In genomic region chr12:109401696-109402095, GRCm38 (mm10) we compare ENCODE assay signal across 11 mouse cellular contexts. TPM values are rescaled to one million over a fixed set of nuclear protein-coding genes. Genes with fewer than 3 reads are reported as not detected.
DNase-seq lines count a peak whose midpoint lies in the region; ATAC-seq and TF ChIP-seq lines count a peak whose summit lies in the region.
"Had no signal": no experiment of that assay in that cellular context is flagged by ENCODE, and none has a peak within 500 bp of the region (broad histone marks: within the 10 kb centered on the region; RNA-seq: fewer than 3 reads in every experiment).

No protein-coding gene starts in this region.

- peak; percentile 80 for DNase-seq in heart, adult 11 months
- no peak for DNase-seq in heart, postnatal 10 days
- no peak for DNase-seq in kidney, postnatal 10 days
- DNase-seq in forebrain, postnatal 0 days = no peak
- no peak for DNase-seq in embryo, embryonic 10 days (ENCODE audit: low spot score)
- DNase-seq: cerebellum, adult 11-12 months had no signal

- H3K4me2 ChIP-seq in kidney, embryonic 15.5 days = no peak overlapping the region
- no peak overlapping the region for H3K4me2 ChIP-seq in embryonic facial prominence, embryonic 13.5 days
- H3K4me2 ChIP-seq in liver, embryonic 12.5 days = 0 out of 2 replicates have a peak overlapping the region, but pooled peaks have one; percentile 5
- no peak overlapping the region for H3K4me2 ChIP-seq in forebrain, postnatal 0 days (ENCODE audit: low read depth)

- ATAC-seq in kidney, embryonic 15.5 days (replicated peaks; ENCODE audit: low FRiP score) = no peak
- ATAC-seq in embryonic facial prominence, embryonic 13.5 days (ENCODE audit: insufficient number of reproducible peaks, insufficient read depth, low FRiP score, low TSS enrichment, low read depth) = no peak
- no peak for ATAC-seq in liver, embryonic 12.5 days
- ATAC-seq in forebrain, postnatal 0 days = no peak

- H3K4me3 ChIP-seq in kidney, embryonic 15.5 days (replicated peaks) = no peak overlapping the region
- no peak overlapping the region for H3K4me3 ChIP-seq in embryonic facial prominence, embryonic 13.5 days
- no peak overlapping the region for H3K4me3 ChIP-seq in liver, embryonic 12.5 days
- H3K4me3 ChIP-seq in forebrain, postnatal 0 days (ENCODE audit: low read depth, low read length) = no peak overlapping the region

- H3K4me1 ChIP-seq in kidney, embryonic 15.5 days = peaks cover 83% of the 10 kb centered on the region
- peaks cover 67% of the 10 kb centered on the region for H3K4me1 ChIP-seq in embryonic facial prominence, embryonic 13.5 days
- peaks cover 40% of the 10 kb centered on the region for H3K4me1 ChIP-seq in liver, embryonic 12.5 days
- H3K4me1 ChIP-seq in forebrain, postnatal 0 days (ENCODE audit: insufficient read depth) = peaks cover 14% of the 10 kb centered on the region

- H3K36me3 ChIP-seq in kidney, embryonic 15.5 days = no peaks in the 10 kb centered on the region
- H3K36me3 ChIP-seq in embryonic facial prominence, embryonic 13.5 days = no peaks in the 10 kb centered on the region
- no peaks in the 10 kb centered on the region for H3K36me3 ChIP-seq in liver, embryonic 12.5 days
- no peaks in the 10 kb centered on the region for H3K36me3 ChIP-seq in forebrain, postnatal 0 days (ENCODE audit: insufficient read depth)

- peak overlapping the region; percentile 71 for H3K27ac ChIP-seq in kidney, embryonic 15.5 days
- peak overlapping the region; percentile 78 for H3K27ac ChIP-seq in embryonic facial prominence, embryonic 13.5 days
- H3K27ac ChIP-seq in liver, embryonic 12.5 days = peak overlapping the region; percentile 55
- H3K27ac ChIP-seq in forebrain, postnatal 0 days (ENCODE audit: low read depth, low read length) = no peak overlapping the region

- 63% methylated on average over 6 of the region's 6 CpGs for WGBS in kidney, embryonic 15.5 days
- WGBS in embryonic facial prominence, embryonic 13.5 days = 51% methylated on average over 6 of the region's 6 CpGs
- WGBS in liver, embryonic 12.5 days (ENCODE audit: insufficient replicate concordance) = 74% methylated on average over 6 of the region's 6 CpGs
- 83% methylated on average over 6 of the region's 6 CpGs for WGBS in forebrain, postnatal 0 days

- no peaks in the 10 kb centered on the region for H3K9me3 ChIP-seq in kidney, embryonic 15.5 days (replicated peaks)
- H3K9me3 ChIP-seq in embryonic facial prominence, embryonic 13.5 days = no peaks in the 10 kb centered on the region
- H3K9me3 ChIP-seq in liver, embryonic 12.5 days (replicated peaks) = no peaks in the 10 kb centered on the region
- no peaks in the 10 kb centered on the region for H3K9me3 ChIP-seq in forebrain, postnatal 0 days (ENCODE audit: low read length)

- no peak for TF ChIP-seq CTCF in forebrain, postnatal 0 days (IDR thresholded peaks at IDR 0.05; ENCODE audit: low read depth)

- intact Hi-C loops in heart, postnatal 10 days (cut with DNase I) = no loop called here

- H3K27me3 ChIP-seq in kidney, embryonic 15.5 days = peaks cover 11% of the 10 kb centered on the region
- H3K27me3 ChIP-seq in embryonic facial prominence, embryonic 13.5 days = peaks cover 5% of the 10 kb centered on the region; the same call in 1 of the 2 replicates
- no peaks in the 10 kb centered on the region for H3K27me3 ChIP-seq in liver, embryonic 12.5 days (replicated peaks)
- H3K27me3 ChIP-seq in forebrain, postnatal 0 days (ENCODE audit: insufficient read depth, low read length) = no peaks in the 10 kb centered on the region

- no peak overlapping the region for H3K9ac ChIP-seq in kidney, embryonic 15.5 days
- no peak overlapping the region for H3K9ac ChIP-seq in embryonic facial prominence, embryonic 13.5 days
- no peak overlapping the region for H3K9ac ChIP-seq in liver, embryonic 12.5 days
- H3K9ac ChIP-seq in forebrain, postnatal 0 days = no peak overlapping the region

RNA-seq across cellular contexts. Expression of gene Dlk1, which starts 50.9 kb away (rescaled TPM):
- 10 to 100 TPM; 17.2 to 17.7 TPM for total RNA-seq in heart, postnatal 10 days (2021)
- 116 and 182 TPM in 2 replicates for polyA plus RNA-seq in kidney, embryonic 15.5 days (2015; fragmentation: Nextera tagmentation; extraction: Ambion mirVana)
- 176 and 272 TPM in 2 replicates for polyA plus RNA-seq in embryonic facial prominence, embryonic 13.5 days (2015; fragmentation: Nextera tagmentation; extraction: Ambion mirVana)
- 529 and 540 TPM in 2 replicates for polyA plus RNA-seq in liver, embryonic 12.5 days (2016; fragmentation: Nextera tagmentation; extraction: Ambion mirVana)
- total RNA-seq in forebrain, postnatal 0 days (2014; rRNA removed) = 16.5 and 35.8 TPM in 2 replicates
- 12.6 and 18.8 TPM in 2 replicates for polyA plus RNA-seq in forebrain, postnatal 0 days (2015; fragmentation: Nextera tagmentation; extraction: Ambion mirVana)
- total RNA-seq: granulocyte monocyte progenitor cell, adult 5-6 weeks; neutrophil, adult 5-6 weeks had no signal
